Mouse (Mus musculus) ES-Bruce4 (cell line): ENCODE measurements around the gene Ccdc170. TPM values are rescaled to one million over a fixed set of nuclear protein-coding genes. Genes with fewer than 3 reads are reported as not detected.
A peak's percentile ranks its signal among the peaks of the same experiment; 100 is the strongest.

Experiments
- H3K27ac ChIP-seq: 2 replicates; pipeline ENCODE4 v1.5.1; 2012; ENCODE audit warnings: low read length, inconsistent platforms; ENCODE audit not compliant: insufficient read depth
- H3K27me3 ChIP-seq: 2 replicates; pipeline ENCODE4 v1.6.1; 2012; ENCODE audit warnings: mild to moderate bottlenecking, low read length, inconsistent platforms; ENCODE audit not compliant: control insufficient read depth, poor library complexity, insufficient read depth, severe bottlenecking
- H3K36me3 ChIP-seq: 2 replicates; pipeline ENCODE4 v1.6.1; 2012; ENCODE audit warnings: inconsistent platforms, mild to moderate bottlenecking, low read length, moderate library complexity; ENCODE audit not compliant: control insufficient read depth, poor library complexity, insufficient read depth, severe bottlenecking
- H3K4me1 ChIP-seq: one replicate; pipeline ENCODE4 v1.8.1; 2011; ENCODE audit warnings: low read length; ENCODE audit not compliant: control insufficient read depth, insufficient read depth
- H3K4me3 ChIP-seq: 2 replicates; pipeline ENCODE4 v1.5.1; 2011; ENCODE audit warnings: low read depth, mild to moderate bottlenecking, low read length
- H3K9ac ChIP-seq: 2 replicates; pipeline ENCODE4 v1.6.1; 2012; ENCODE audit warnings: low read depth, mild to moderate bottlenecking, inconsistent platforms; ENCODE audit not compliant: poor library complexity, severe bottlenecking
- H3K9me3 ChIP-seq: replicated peaks from 2 replicates; pipeline ENCODE4 v1.6.1; 2012; ENCODE audit warnings: mild to moderate bottlenecking, low read length, inconsistent platforms; ENCODE audit not compliant: control insufficient read depth, poor library complexity, insufficient read depth, severe bottlenecking
- CTCF ChIP-seq: IDR thresholded peaks from one replicate; pipeline ENCODE4 v1.8.1; 2011; ENCODE audit warnings: low read depth, low read length
- EP300 ChIP-seq: IDR thresholded peaks from 2 replicates; pipeline ENCODE4 v1.6.1; 2011; ENCODE audit warnings: low read depth, low read length; ENCODE audit not compliant: insufficient read depth
- POLR2A ChIP-seq: IDR thresholded peaks from one replicate; pipeline ENCODE4 v1.8.1; 2011; ENCODE audit warnings: low read length; ENCODE audit not compliant: insufficient read depth
- polyA plus RNA-seq: library from polyadenylated mRNA; stranded (reverse); fragments of >200 nt; gene quantifications from 2 replicates; pipeline ENCODE4 v1.2.4, GENCODE M21; 2011; ENCODE audit warnings: low read depth; ENCODE audit not compliant: missing spikeins, insufficient read depth, insufficient read length

Gene Ccdc170
- polyA plus RNA-seq, 1 experiment = 6.8 TPM

- Histone ChIP-seq H3K27me3 (no peaks in the 10 kb centered on the region), H3K27ac (peak overlapping the region; percentile 44; the same call in 1 of the 2 replicates), H3K36me3 (no peaks in the 10 kb centered on the region), H3K9me3 (no peaks in the 10 kb centered on the region), H3K9ac (no peak overlapping the region), H3K4me3 (no peak overlapping the region), H3K4me1 (peaks cover 9% of the 10 kb centered on the region)
- no peak for TF ChIP-seq CTCF
- TF ChIP-seq EP300 = peak; percentile 90
These were observed 10.6 kb downstream of the Ccdc170 start for GRCm38 (mm10) chr10:4492909-4493308.

GRCm38 (mm10) chr10:4503251-4503650, 20.9 kb downstream of the Ccdc170 start:
- TF ChIP-seq EP300 (no peak), CTCF (no peak), POLR2A (no peak)
- peaks cover 2% of the 10 kb centered on the region for H3K4me1 ChIP-seq

GRCm38 (mm10) chr10:4512725-4513124, 30.4 kb downstream of the Ccdc170 start:
- no peak overlapping the region for H3K27ac ChIP-seq
- H3K9ac ChIP-seq = no peak overlapping the region
- TF ChIP-seq EP300 (no peak), CTCF (no peak), POLR2A (no peak)
- no peaks in the 10 kb centered on the region for H3K9me3 ChIP-seq
- H3K36me3 ChIP-seq = no peaks in the 10 kb centered on the region
- H3K4me3 ChIP-seq = no peak overlapping the region
- H3K4me1 ChIP-seq = no peaks in the 10 kb centered on the region
- H3K27me3 ChIP-seq = no peaks in the 10 kb centered on the region

More at GRCm38 (mm10) chr10:4503251-4503650, 20.9 kb downstream of the Ccdc170 start:
- H3K9me3 ChIP-seq = no peaks in the 10 kb centered on the region
- H3K27ac ChIP-seq = no peak overlapping the region
- H3K36me3 ChIP-seq = no peaks in the 10 kb centered on the region
- H3K4me3 ChIP-seq = no peak overlapping the region
- H3K27me3 ChIP-seq = no peaks in the 10 kb centered on the region
- no peak overlapping the region for H3K9ac ChIP-seq

- Histone ChIP-seq H3K4me1 (no peaks in the 10 kb centered on the region), H3K36me3 (no peaks in the 10 kb centered on the region), H3K9me3 (peaks cover 3% of the 10 kb centered on the region; the same call in 1 of the 2 replicates), H3K9ac (no peak overlapping the region), H3K4me3 (no peak overlapping the region), H3K27ac (no peak overlapping the region), H3K27me3 (no peaks in the 10 kb centered on the region)
- TF ChIP-seq EP300 (no peak), CTCF (no peak), POLR2A (no peak)
These were observed 35.3 kb downstream of the Ccdc170 start for GRCm38 (mm10) chr10:4517614-4518013.

- Histone ChIP-seq H3K27ac (no peak overlapping the region), H3K27me3 (no peaks in the 10 kb centered on the region), H3K4me3 (no peak overlapping the region), H3K36me3 (no peaks in the 10 kb centered on the region), H3K9me3 (peaks cover 3% of the 10 kb centered on the region; the same call in 1 of the 2 replicates), H3K4me1 (no peaks in the 10 kb centered on the region), H3K9ac (no peak overlapping the region)
- TF ChIP-seq EP300 = no peak
- no peak for TF ChIP-seq POLR2A
- no peak for TF ChIP-seq CTCF
These were observed 37.3 kb downstream of the Ccdc170 start for GRCm38 (mm10) chr10:4519645-4520044.

GRCm38 (mm10) chr10:4520394-4521102, 38.2 kb downstream of the Ccdc170 start:
- H3K9ac ChIP-seq = no peak overlapping the region
- no peak overlapping the region for H3K4me3 ChIP-seq
- peaks cover 3% of the 10 kb centered on the region; the same call in 1 of the 2 replicates for H3K9me3 ChIP-seq
- H3K27ac ChIP-seq = no peak overlapping the region
- H3K36me3 ChIP-seq = no peaks in the 10 kb centered on the region
- TF ChIP-seq POLR2A = no peak
- TF ChIP-seq CTCF = no peak
- TF ChIP-seq EP300 = no peak
- H3K27me3 ChIP-seq = no peaks in the 10 kb centered on the region
- H3K4me1 ChIP-seq = no peaks in the 10 kb centered on the region
